Mouse (Mus musculus) heart, adult 18-20 months (tissue): Measurements from ENCODE around the gene Gm28551. TPM values are rescaled to one million over a fixed set of nuclear protein-coding genes. Genes with fewer than 3 reads are reported as not detected.

Source experiments
- DNase-seq, 2 experiments: peaks; one replicate each; pipeline ENCODE4 v3.0.0; 2021 to 2022; ENCODE audit warnings: mixed read lengths in 1 of 2
- total RNA-seq, 2 experiments: library from RNA; stranded (reverse); gene quantifications; 2 replicates each; pipeline ENCODE4 v1.2.3; 2021

Gm28551 gene
- total RNA-seq, 2 experiments from 2014 or later: not detected

- no peak for DNase-seq
Observed at GRCm38 (mm10) chr1:53291197-53291596, 61.3 kb downstream of the Gm28551 start.

Other genes starting within 250 kb of the Gm28551 start
- not detected for gene 1700019A02Rik, start 165.0 kb downstream of the Gm28551 start, total RNA-seq
- gene Pms1, start 55.6 kb downstream of the Gm28551 start, total RNA-seq: 10 to 100 TPM; 12.3 to 14.9 TPM
- gene Ormdl1, start 55.6 kb downstream of the Gm28551 start, total RNA-seq: 10 to 100 TPM; 13.6 to 15.2 TPM
- 1 to 10 TPM; 3.1 to 4.4 TPM for gene Gm28778, start 55.6 kb downstream of the Gm28551 start, total RNA-seq
- gene Osgepl1, start 39.0 kb downstream of the Gm28551 start, total RNA-seq: 10 to 100 TPM; 57.9 to 61.4 TPM
- not detected for gene Asdurf, start within 50 bp of the Gm28551 start, total RNA-seq
- gene Asnsd1, start 85 bp upstream of the Gm28551 start, total RNA-seq: 10 to 100 TPM; 61.6 to 65.3 TPM